Mouse (Mus musculus) liver, embryonic 16.5 days (tissue): ENCODE data around the gene Pigp. TPM values are rescaled to one million over a fixed set of nuclear protein-coding genes. Genes with fewer than 3 reads are reported as not detected.
A peak's percentile ranks its signal among the peaks of the same experiment; 100 is the strongest.

Experiments used
- ATAC-seq: fragments of 200-750 bp; cut with Nextera tagmentation; 2 replicates; pipeline ENCODE4 v1.8.0; 2017; ENCODE audit warnings: low read depth, mild to moderate bottlenecking, moderate number of reproducible peaks, moderate library complexity
- H3K27ac ChIP-seq: fragments of 300-500 bp; sonication (generic); 2 replicates; pipeline ENCODE4 v1.5.1; 2014; ENCODE audit warnings: mild to moderate bottlenecking, low read length
- H3K27me3 ChIP-seq: fragments of 300-500 bp; sonication (generic); 2 replicates; pipeline ENCODE4 v1.6.1; 2014; ENCODE audit warnings: low read depth, low read length, mixed read lengths; ENCODE audit not compliant: control insufficient read depth, insufficient read depth
- H3K36me3 ChIP-seq: fragments of 300-500 bp; sonication (generic); 2 replicates; pipeline ENCODE4 v1.6.1; 2014; ENCODE audit warnings: mild to moderate bottlenecking; ENCODE audit not compliant: control insufficient read depth, insufficient read depth
- H3K4me1 ChIP-seq: fragments of 300-500 bp; sonication (generic); 2 replicates; pipeline ENCODE4 v1.6.1; 2014; ENCODE audit warnings: low read depth, low read length, mixed read lengths; ENCODE audit not compliant: control insufficient read depth
- H3K4me2 ChIP-seq: fragments of 300-500 bp; sonication (generic); 2 replicates; pipeline ENCODE4 v1.6.1; 2014; ENCODE audit warnings: low read depth, low read length, mixed read lengths
- H3K4me3 ChIP-seq: fragments of 300-500 bp; sonication (generic); 2 replicates; pipeline ENCODE4 v1.5.1; 2014; ENCODE audit warnings: low read depth, mild to moderate bottlenecking, low read length
- H3K9ac ChIP-seq: fragments of 300-500 bp; sonication (generic); 2 replicates; pipeline ENCODE4 v1.6.1; 2014; ENCODE audit warnings: low read depth, low read length
- H3K9me3 ChIP-seq: fragments of 300-500 bp; sonication (generic); replicated peaks from 2 replicates; pipeline ENCODE4 v1.6.1; 2016; ENCODE audit warnings: low read length; ENCODE audit not compliant: control insufficient read depth
- WGBS: fragments of 180-500 bp; shearing (Covaris S2); extraction: QIAGEN DNeasy Blood & Tissue Kit; methylation state at CpG from one replicate; pipeline ENCODE4 v1.1.7; 2014; ENCODE audit not compliant: insufficient replicate concordance; 5-methylcytosine and 5-hydroxymethylcytosine counted together
- polyA plus RNA-seq: library from polyadenylated mRNA; unstranded; fragments of >200 nt; fragmentation: Nextera tagmentation; extraction: Ambion mirVana; gene quantifications from 2 replicates; pipeline ENCODE4 v1.2.1, GENCODE M21; 2015

The Pigp gene
- polyA plus RNA-seq, 1 experiment from 2014 or later, result 47.5 TPM

- Histone ChIP-seq H3K27me3 (peaks cover 21% of the 10 kb centered on the region), H3K4me2 (no peak overlapping the region), H3K9ac (no peak overlapping the region), H3K4me3 (no peak overlapping the region), H3K27ac (no peak overlapping the region), H3K4me1 (peaks cover 12% of the 10 kb centered on the region), H3K36me3 (no peaks in the 10 kb centered on the region), H3K9me3 (no peaks in the 10 kb centered on the region)
- 71% methylated on average over 5 of the region's 5 CpGs for WGBS
- ATAC-seq, result no peak
Measured at GRCm38 (mm10) chr16:94330429-94330828, 41.2 kb downstream of the Pigp start.

GRCm38 (mm10) chr16:94328881-94329867 is 42.5 kb downstream of the Pigp start:
- Histone ChIP-seq H3K36me3 (no peaks in the 10 kb centered on the region), H3K9me3 (no peaks in the 10 kb centered on the region), H3K9ac (no peak overlapping the region), H3K27ac (no peak overlapping the region), H3K4me2 (peak overlapping the region; percentile 84), H3K4me1 (peaks cover 12% of the 10 kb centered on the region), H3K4me3 (peak overlapping the region; percentile 64), H3K27me3 (peaks cover 21% of the 10 kb centered on the region)
- no peak for ATAC-seq
- 19% methylated on average over 25 of the region's 25 CpGs for WGBS

GRCm38 (mm10) chr16:94327781-94328711 is 43.6 kb downstream of the Pigp start, which contains the start of gene Ripply3:
Ripply3 (plus strand) TSS chr16:94328420.
- Histone ChIP-seq H3K4me2 (peak within 1 kb of the TSS; percentile 84), H3K9ac (peak within 1 kb of the TSS; percentile 58), H3K9me3 (no peaks in the 10 kb centered on the region), H3K27me3 (peaks cover 21% of the 10 kb centered on the region), H3K36me3 (no peaks in the 10 kb centered on the region), H3K4me3 (peak within 1 kb of the TSS; percentile 64), H3K4me1 (peaks cover 12% of the 10 kb centered on the region), H3K27ac (no peak within 1 kb of the TSS)
- 2% methylated on average over 63 of the region's 63 CpGs for WGBS
- ATAC-seq, result peak; percentile 59

- no peak overlapping the region for H3K4me2 ChIP-seq
- peaks cover 12% of the 10 kb centered on the region for H3K4me1 ChIP-seq
- H3K9me3 ChIP-seq, result no peaks in the 10 kb centered on the region
- peaks cover 21% of the 10 kb centered on the region for H3K27me3 ChIP-seq
- no peak overlapping the region for H3K27ac ChIP-seq
- H3K9ac ChIP-seq, result no peak overlapping the region
- ATAC-seq, result peak; percentile 42; the same call in 1 of the 2 replicates
- H3K4me3 ChIP-seq, result no peak overlapping the region
- WGBS, result 40% methylated on average over 3 of the region's 3 CpGs
- no peaks in the 10 kb centered on the region for H3K36me3 ChIP-seq
Measured at GRCm38 (mm10) chr16:94326008-94326407, 45.6 kb downstream of the Pigp start.

GRCm38 (mm10) chr16:94323681-94324080 is 48.0 kb downstream of the Pigp start:
- no peak for ATAC-seq
- H3K27ac ChIP-seq, result no peak overlapping the region
- WGBS, result 47% methylated on average over 5 of the region's 5 CpGs
- H3K9me3 ChIP-seq, result no peaks in the 10 kb centered on the region
- peaks cover 9% of the 10 kb centered on the region for H3K4me1 ChIP-seq
- no peak overlapping the region for H3K4me3 ChIP-seq
- H3K4me2 ChIP-seq, result no peak overlapping the region
- H3K36me3 ChIP-seq, result no peaks in the 10 kb centered on the region
- no peak overlapping the region for H3K9ac ChIP-seq
- H3K27me3 ChIP-seq, result peaks cover 12% of the 10 kb centered on the region

GRCm38 (mm10) chr16:94320223-94320622 is 51.4 kb downstream of the Pigp start:
- ATAC-seq, result no peak
- H3K27ac ChIP-seq, result no peak overlapping the region

GRCm38 (mm10) chr16:94317752-94318151 is 53.9 kb downstream of the Pigp start:
- no peaks in the 10 kb centered on the region for H3K27me3 ChIP-seq
- 44% methylated on average over 5 of the region's 5 CpGs for WGBS
- no peak overlapping the region for H3K9ac ChIP-seq
- no peaks in the 10 kb centered on the region for H3K9me3 ChIP-seq
- no peaks in the 10 kb centered on the region for H3K36me3 ChIP-seq
- ATAC-seq, result no peak
- H3K27ac ChIP-seq, result no peak overlapping the region
- peaks cover 5% of the 10 kb centered on the region for H3K4me1 ChIP-seq
- H3K4me2 ChIP-seq, result no peak overlapping the region
- H3K4me3 ChIP-seq, result no peak overlapping the region

More at GRCm38 (mm10) chr16:94320223-94320622, 51.4 kb downstream of the Pigp start:
- no peaks in the 10 kb centered on the region for H3K36me3 ChIP-seq
- no peak overlapping the region for H3K4me2 ChIP-seq
- no peaks in the 10 kb centered on the region; the same call in 1 of the 2 replicates for H3K4me1 ChIP-seq
- no peak overlapping the region for H3K4me3 ChIP-seq
- 52% methylated on average over 5 of the region's 5 CpGs for WGBS
- H3K9ac ChIP-seq, result no peak overlapping the region
- no peaks in the 10 kb centered on the region for H3K9me3 ChIP-seq
- no peaks in the 10 kb centered on the region for H3K27me3 ChIP-seq

- no peak overlapping the region for H3K27ac ChIP-seq
- no peak for ATAC-seq
- peaks cover 8% of the 10 kb centered on the region for H3K4me1 ChIP-seq
- H3K27me3 ChIP-seq, result no peaks in the 10 kb centered on the region
- 33% methylated on average over 1 of the region's 1 CpGs for WGBS
- H3K4me2 ChIP-seq, result no peak overlapping the region
- no peak overlapping the region for H3K4me3 ChIP-seq
- H3K36me3 ChIP-seq, result no peaks in the 10 kb centered on the region
- H3K9ac ChIP-seq, result no peak overlapping the region
- no peaks in the 10 kb centered on the region for H3K9me3 ChIP-seq
Measured at GRCm38 (mm10) chr16:94315215-94315614, 56.4 kb downstream of the Pigp start.
